Mouse (Mus musculus): Measurements from ENCODE around the gene Olfr1344. TPM values are rescaled to one million over a fixed set of nuclear protein-coding genes. Genes with fewer than 3 reads are reported as not detected.
"Not testable (repeated sequence)": the region's sequence is repeated elsewhere in the genome, so short reads cannot be mapped to it uniquely, and the experiment has no call there.

Olfr1344 gene
- polyA plus RNA-seq, 1 experiment from 2014 or later, result not detected

DNA sequence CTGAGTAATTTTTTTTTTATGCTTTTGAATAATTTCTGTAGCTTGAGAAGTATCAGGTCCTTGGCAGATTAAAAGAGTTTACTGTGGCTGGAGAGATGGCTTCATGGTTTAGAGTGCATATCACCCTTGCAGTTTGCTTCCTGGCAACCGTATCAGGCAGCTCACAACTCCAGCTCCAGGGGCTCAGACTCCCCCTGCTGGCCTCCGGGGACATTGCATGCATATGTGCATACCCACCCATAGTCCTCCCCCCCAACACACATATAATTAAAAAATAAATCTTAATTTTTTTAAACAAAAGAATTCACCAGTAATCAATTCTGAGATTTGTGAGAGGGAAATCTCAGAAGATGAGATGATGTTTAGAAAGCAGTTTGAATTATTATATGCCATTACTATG lies 8.1 kb upstream of the Olfr1344 start:
- 33% methylated on average over 2 of the region's 2 CpGs for WGBS
- Histone ChIP-seq H3K27me3 (ENCODE audit: control insufficient read depth, insufficient read depth, low read depth, low read length) (no peaks in the 10 kb centered on the region), H3K27ac (ENCODE audit: low read length) (no peak overlapping the region), H3K4me1 (replicated peaks; ENCODE audit: control insufficient read depth, insufficient read depth, low read length) (no peaks in the 10 kb centered on the region), H3K4me3 (ENCODE audit: low read length) (no peak overlapping the region), H3K9me3 (ENCODE audit: control insufficient read depth, low read length) (peaks cover 3% of the 10 kb centered on the region), H3K36me3 (ENCODE audit: control insufficient read depth, insufficient read depth, low read length) (no peaks in the 10 kb centered on the region), H3K4me2 (ENCODE audit: low read depth, low read length) (no peak overlapping the region), H3K9ac (ENCODE audit: low read length) (no peak overlapping the region)
- ATAC-seq (ENCODE audit: low read depth), result no peak

DNA sequence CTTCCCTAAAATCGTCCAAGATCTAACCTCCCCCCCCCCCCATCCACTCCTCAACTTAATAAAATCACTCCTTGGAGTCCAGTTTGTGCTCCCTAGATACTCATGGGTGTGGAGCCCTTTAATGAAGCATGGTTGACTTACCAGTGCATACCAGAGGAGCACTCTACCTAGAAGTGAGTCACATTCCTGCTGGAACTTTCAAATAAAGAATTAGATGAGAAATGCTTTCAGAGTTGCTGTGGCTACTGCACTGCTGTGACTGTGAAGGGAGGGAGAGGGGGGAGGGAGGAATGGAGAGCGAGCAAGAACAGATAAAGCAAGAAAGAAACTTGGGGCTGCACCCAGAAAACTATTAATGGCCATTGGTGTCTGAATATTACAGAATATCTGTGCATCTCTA lies 2.7 kb downstream of the Olfr1344 start:
- Histone ChIP-seq H3K9me3 (ENCODE audit: control insufficient read depth, low read length) (no peaks in the 10 kb centered on the region), H3K9ac (ENCODE audit: low read length) (no peak overlapping the region), H3K4me1 (replicated peaks; ENCODE audit: control insufficient read depth, insufficient read depth, low read length) (no peaks in the 10 kb centered on the region), H3K4me2 (ENCODE audit: low read depth, low read length) (no peak overlapping the region), H3K36me3 (ENCODE audit: control insufficient read depth, insufficient read depth, low read length) (no peaks in the 10 kb centered on the region), H3K4me3 (ENCODE audit: low read length) (no peak overlapping the region), H3K27me3 (ENCODE audit: control insufficient read depth, insufficient read depth, low read depth, low read length) (no peaks in the 10 kb centered on the region), H3K27ac (ENCODE audit: low read length) (no peak overlapping the region)
- 44% methylated on average over 2 of the region's 2 CpGs for WGBS
- ATAC-seq (ENCODE audit: low read depth), result no peak

- no peaks in the 10 kb centered on the region; the same call in 1 of the 2 replicates for H3K9me3 ChIP-seq (ENCODE audit: control insufficient read depth, low read length)
- no peak overlapping the region for H3K27ac ChIP-seq (ENCODE audit: low read length)
- no peak overlapping the region for H3K4me2 ChIP-seq (ENCODE audit: low read depth, low read length)
- H3K4me1 ChIP-seq (replicated peaks; ENCODE audit: control insufficient read depth, insufficient read depth, low read length), result no peaks in the 10 kb centered on the region
- no peak overlapping the region for H3K4me3 ChIP-seq (ENCODE audit: low read length)
- H3K36me3 ChIP-seq (ENCODE audit: control insufficient read depth, insufficient read depth, low read length), result no peaks in the 10 kb centered on the region
- H3K9ac ChIP-seq (ENCODE audit: low read length), result no peak overlapping the region
- 88% methylated on average over 5 of the region's 5 CpGs for WGBS
- no peaks in the 10 kb centered on the region for H3K27me3 ChIP-seq (ENCODE audit: control insufficient read depth, insufficient read depth, low read depth, low read length)
- no peak for ATAC-seq (ENCODE audit: low read depth)
These were observed 9.3 kb downstream of the Olfr1344 start for GRCm38 (mm10) chr7:6447771-6448170.

DNA sequence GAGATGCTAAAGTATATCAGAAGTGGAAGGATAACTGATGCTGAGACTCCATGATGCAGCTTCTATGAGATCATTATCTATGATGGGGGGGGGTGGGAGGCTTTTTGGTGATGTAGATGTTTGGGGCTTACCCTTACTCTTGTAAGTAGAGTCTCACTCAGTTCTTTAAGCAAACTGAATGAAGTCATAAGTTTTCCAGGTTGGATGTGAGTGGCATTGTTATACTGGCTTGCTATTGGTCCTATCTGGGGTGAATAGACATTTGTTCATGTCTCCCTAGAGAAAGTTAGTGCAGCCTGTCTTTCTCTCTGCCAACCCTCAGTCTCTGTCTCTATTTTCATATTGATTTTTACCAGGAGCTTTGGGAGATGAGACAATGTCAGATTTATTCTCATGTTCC lies 17.4 kb downstream of the Olfr1344 start, which contains the start of gene Olfr1336:
Gene Olfr1336 (plus strand): TSS at position 301 of the 400 bp plus-strand sequence.
- H3K4me2 ChIP-seq (ENCODE audit: low read depth, low read length), result no peak within 1 kb of the TSS
- H3K36me3 ChIP-seq (ENCODE audit: control insufficient read depth, insufficient read depth, low read length), result no peaks in the 10 kb centered on the region
- H3K4me3 ChIP-seq (ENCODE audit: low read length), result no peak within 1 kb of the TSS
- no peaks in the 10 kb centered on the region for H3K9me3 ChIP-seq (ENCODE audit: control insufficient read depth, low read length)
- no peak for ATAC-seq (ENCODE audit: low read depth)
- H3K27ac ChIP-seq (ENCODE audit: low read length), result no peak within 1 kb of the TSS
- H3K9ac ChIP-seq (ENCODE audit: low read length), result no peak within 1 kb of the TSS
- H3K27me3 ChIP-seq (ENCODE audit: control insufficient read depth, insufficient read depth, low read depth, low read length), result no peaks in the 10 kb centered on the region
- no peaks in the 10 kb centered on the region for H3K4me1 ChIP-seq (replicated peaks; ENCODE audit: control insufficient read depth, insufficient read depth, low read length)

DNA sequence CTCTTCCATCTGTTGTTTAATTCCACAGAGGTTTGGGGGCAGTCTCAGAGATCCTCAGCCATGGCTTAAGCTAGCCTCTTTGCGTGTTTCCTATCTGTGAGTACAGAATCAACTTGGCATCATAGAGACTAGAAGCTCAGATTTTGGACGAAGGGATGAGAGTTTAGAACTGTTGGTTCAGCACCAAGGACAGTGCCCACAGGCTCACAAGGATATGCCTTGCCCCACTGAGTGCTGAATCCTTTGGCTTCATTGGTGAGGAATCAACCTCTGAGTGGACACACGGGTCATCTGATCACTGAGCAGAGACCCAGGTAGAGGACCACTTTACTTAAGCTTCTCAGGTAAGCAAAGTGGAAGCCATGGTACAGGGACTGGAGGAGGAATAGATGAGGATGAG lies 17.9 kb downstream of the Olfr1344 start:
- Histone ChIP-seq H3K9me3 (ENCODE audit: control insufficient read depth, low read length) (no peaks in the 10 kb centered on the region), H3K36me3 (ENCODE audit: control insufficient read depth, insufficient read depth, low read length) (no peaks in the 10 kb centered on the region)
- no peak for ATAC-seq (ENCODE audit: low read depth)

DNA sequence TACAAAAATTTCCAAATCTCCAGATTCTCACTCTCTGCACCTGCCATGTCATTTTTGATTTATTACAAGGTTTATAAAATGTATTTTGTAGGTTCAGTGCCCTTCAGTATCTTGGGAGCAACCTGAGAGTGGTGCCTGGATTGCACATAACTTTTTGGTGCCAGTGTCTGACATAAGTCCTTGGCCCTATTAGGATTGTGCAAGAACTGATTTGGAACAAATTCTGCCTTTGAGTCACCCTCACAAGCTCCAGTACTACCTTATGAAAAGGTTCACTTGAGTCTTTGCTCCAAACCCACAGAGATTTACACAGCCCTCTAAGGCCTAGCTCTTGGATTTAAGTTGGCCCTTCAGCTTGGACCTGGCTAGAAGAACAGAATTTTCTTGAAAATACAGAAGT lies 28.5 kb downstream of the Olfr1344 start, which contains the start of gene Olfr1346:
Gene Olfr1346 (plus strand): TSS at position 151 of the 400 bp plus-strand sequence.
- no peak within 1 kb of the TSS for H3K4me2 ChIP-seq (ENCODE audit: low read depth, low read length)
- no peak within 1 kb of the TSS for H3K4me3 ChIP-seq (ENCODE audit: low read length)
- H3K27me3 ChIP-seq (ENCODE audit: control insufficient read depth, insufficient read depth, low read depth, low read length), result no peaks in the 10 kb centered on the region
- no peak within 1 kb of the TSS for H3K27ac ChIP-seq (ENCODE audit: low read length)
- H3K9ac ChIP-seq (ENCODE audit: low read length), result no peak within 1 kb of the TSS
- no peaks in the 10 kb centered on the region for H3K4me1 ChIP-seq (replicated peaks; ENCODE audit: control insufficient read depth, insufficient read depth, low read length)
- no peaks in the 10 kb centered on the region for H3K9me3 ChIP-seq (ENCODE audit: control insufficient read depth, low read length)
- H3K36me3 ChIP-seq (ENCODE audit: control insufficient read depth, insufficient read depth, low read length), result no peaks in the 10 kb centered on the region
- ATAC-seq (ENCODE audit: low read depth), result no peak

More for the DNA sequence above, 17.9 kb downstream of the Olfr1344 start:
- Histone ChIP-seq H3K27me3 (ENCODE audit: control insufficient read depth, insufficient read depth, low read depth, low read length) (no peaks in the 10 kb centered on the region), H3K4me3 (ENCODE audit: low read length) (no peak overlapping the region), H3K27ac (ENCODE audit: low read length) (no peak overlapping the region), H3K9ac (ENCODE audit: low read length) (no peak overlapping the region), H3K4me1 (replicated peaks; ENCODE audit: control insufficient read depth, insufficient read depth, low read length) (no peaks in the 10 kb centered on the region), H3K4me2 (ENCODE audit: low read depth, low read length) (no peak overlapping the region)
- 45% methylated on average over 3 of the region's 3 CpGs for WGBS

- not testable (repeated sequence) for H3K4me3 ChIP-seq (ENCODE audit: low read length); ATAC-seq (ENCODE audit: low read depth); H3K9ac ChIP-seq (ENCODE audit: low read length); H3K27me3 ChIP-seq (ENCODE audit: control insufficient read depth, insufficient read depth, low read depth, low read length); H3K27ac ChIP-seq (ENCODE audit: low read length); H3K4me2 ChIP-seq (ENCODE audit: low read depth, low read length); H3K36me3 ChIP-seq (ENCODE audit: control insufficient read depth, insufficient read depth, low read length); H3K9me3 ChIP-seq (ENCODE audit: control insufficient read depth, low read length); H3K4me1 ChIP-seq (replicated peaks; ENCODE audit: control insufficient read depth, insufficient read depth, low read length)
- WGBS, result 66% methylated on average over 2 of the region's 2 CpGs
These were observed 39.1 kb downstream of the Olfr1344 start for GRCm38 (mm10) chr7:6477633-6478032.

GRCm38 (mm10) chr7:6486841-6487240 lies 48.4 kb downstream of the Olfr1344 start, which contains the start of gene Olfr5:
Gene Olfr5, minus strand, starts transcription at chr7:6486941.
- H3K4me1 ChIP-seq (replicated peaks; ENCODE audit: control insufficient read depth, insufficient read depth, low read length), result no peaks in the 10 kb centered on the region
- H3K27ac ChIP-seq (ENCODE audit: low read length), result no peak within 1 kb of the TSS
- no peak within 1 kb of the TSS for H3K9ac ChIP-seq (ENCODE audit: low read length)
- WGBS, result 17% methylated on average over 2 of the region's 2 CpGs
- no peaks in the 10 kb centered on the region for H3K36me3 ChIP-seq (ENCODE audit: control insufficient read depth, insufficient read depth, low read length)
- no peak within 1 kb of the TSS for H3K4me2 ChIP-seq (ENCODE audit: low read depth, low read length)
- ATAC-seq (ENCODE audit: low read depth), result no peak
- no peaks in the 10 kb centered on the region for H3K27me3 ChIP-seq (ENCODE audit: control insufficient read depth, insufficient read depth, low read depth, low read length)
- no peak within 1 kb of the TSS for H3K4me3 ChIP-seq (ENCODE audit: low read length)
- no peaks in the 10 kb centered on the region for H3K9me3 ChIP-seq (ENCODE audit: control insufficient read depth, low read length)
